Mouse (Mus musculus): Measurements from ENCODE around the gene Mthfd1l.
A peak's percentile ranks its signal among the peaks of the same experiment; 100 is the strongest.

Gene Mthfd1l

DNA sequence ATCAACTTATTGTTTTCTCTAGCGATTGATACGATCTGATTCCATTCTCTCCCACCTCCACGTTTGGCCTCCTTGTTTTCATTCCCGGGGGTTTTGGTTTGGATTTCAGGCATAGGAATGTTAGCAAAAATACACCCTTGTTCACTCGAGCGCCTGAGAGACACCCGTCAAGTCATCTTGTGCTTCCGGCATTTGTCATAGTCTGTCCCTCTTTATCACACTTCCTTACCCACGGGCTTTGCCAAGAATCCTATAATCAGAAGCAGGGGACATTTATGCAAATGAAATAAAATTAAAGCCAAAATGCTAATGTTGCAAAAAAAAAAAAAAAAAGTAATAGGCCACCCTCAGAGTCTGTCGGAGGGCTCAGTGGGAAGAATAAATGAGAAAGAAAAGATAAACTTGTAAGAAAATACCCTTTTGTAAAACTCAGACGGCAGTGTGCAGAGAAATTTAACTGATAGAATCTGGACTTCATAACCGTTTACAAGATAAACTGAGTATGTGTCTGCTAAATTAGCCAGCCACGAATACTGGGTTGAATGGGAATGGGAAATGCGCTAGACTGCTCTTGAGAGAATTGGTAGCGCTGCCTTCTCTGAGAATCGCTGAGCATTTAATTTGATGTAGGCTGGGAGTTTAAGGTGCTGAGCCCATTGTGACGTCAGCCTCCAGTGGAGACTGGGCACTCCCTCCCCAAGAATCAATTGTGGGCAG is 139.9 kb downstream of the Mthfd1l start:
- no peak for DNase-seq (ENCODE audit: extremely low read depth, low read depth, low spot score)

DNA sequence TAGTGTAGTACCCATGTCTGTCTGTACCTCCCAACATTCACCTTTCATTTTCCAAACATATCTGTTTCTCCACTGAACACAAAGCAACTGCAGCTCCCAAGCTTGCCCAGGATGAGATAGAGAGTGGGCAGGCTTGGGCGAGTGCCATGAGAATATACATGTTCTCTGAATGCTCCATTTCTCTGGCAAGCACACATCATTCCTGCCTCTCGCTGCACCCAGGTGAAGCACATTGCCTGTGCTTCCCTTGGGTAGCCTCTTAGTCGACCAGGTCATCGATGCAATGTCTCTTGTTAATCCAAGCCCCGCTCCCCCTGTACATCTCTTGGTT is 140.4 kb downstream of the Mthfd1l start:
- DNase-seq (ENCODE audit: extremely low read depth, low read depth, low spot score): no peak

DNA sequence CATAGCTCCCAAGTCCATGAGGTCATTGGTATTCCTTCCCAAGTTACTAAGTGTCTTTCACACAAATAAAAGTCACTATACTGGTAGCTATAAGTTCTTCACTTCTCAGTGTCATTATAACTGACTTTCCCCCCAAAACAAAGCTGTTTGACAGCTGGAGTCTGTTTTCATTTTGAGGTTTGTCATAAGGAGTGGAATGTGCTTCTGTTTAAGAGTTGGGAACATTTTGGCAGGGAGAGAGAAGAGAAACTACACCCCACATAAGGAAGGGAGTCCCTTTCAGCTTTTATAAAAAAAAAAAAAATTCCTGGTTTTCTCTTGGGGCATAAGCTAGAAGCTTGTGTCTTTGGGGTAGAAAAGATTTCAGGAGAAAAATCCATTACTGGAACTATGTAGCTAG is 143.7 kb downstream of the Mthfd1l start:
- no peak for DNase-seq (ENCODE audit: extremely low read depth, low read depth, low spot score)

DNA sequence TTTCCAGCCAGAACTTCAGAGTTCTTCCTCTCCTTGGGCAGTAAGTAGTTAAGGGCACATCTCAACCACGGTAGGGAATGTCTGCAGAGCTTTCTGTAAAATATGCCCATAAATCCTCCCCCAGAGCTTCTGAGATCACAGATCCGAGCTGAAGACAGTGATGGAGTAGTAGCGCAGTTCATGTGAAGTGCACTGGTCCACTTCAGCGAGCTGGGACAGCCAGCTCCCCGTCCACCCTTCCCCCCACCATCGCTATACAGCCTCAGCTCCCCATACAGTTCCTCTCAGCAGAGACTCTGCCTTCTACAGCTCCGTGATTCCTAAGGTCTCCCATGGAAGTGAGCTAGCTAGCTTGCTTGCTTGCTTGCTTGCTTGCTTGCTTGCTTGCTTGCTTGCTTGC is 144.2 kb downstream of the Mthfd1l start:
- no peak for DNase-seq (ENCODE audit: extremely low read depth, low read depth, low spot score)

DNA sequence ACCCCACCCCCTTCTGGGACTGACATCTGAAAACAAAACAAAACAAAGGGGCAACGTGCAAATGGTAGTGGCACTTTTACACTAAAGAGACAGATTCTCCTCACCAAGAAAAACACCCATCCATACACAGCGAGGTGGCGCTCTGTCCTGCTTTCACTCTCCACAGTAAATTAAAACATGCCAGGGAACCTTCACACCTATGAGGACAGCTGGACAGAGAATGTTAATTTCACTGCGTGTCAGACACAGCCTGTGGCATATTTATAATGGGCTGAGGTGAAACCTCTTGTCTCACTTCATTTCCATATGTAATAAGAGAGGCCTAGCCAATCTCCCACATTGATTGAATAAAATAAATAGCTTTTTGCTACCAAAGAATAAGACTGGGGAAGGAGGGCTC is 146.4 kb downstream of the Mthfd1l start:
- DNase-seq (ENCODE audit: extremely low read depth, low read depth, low spot score): no peak

DNA sequence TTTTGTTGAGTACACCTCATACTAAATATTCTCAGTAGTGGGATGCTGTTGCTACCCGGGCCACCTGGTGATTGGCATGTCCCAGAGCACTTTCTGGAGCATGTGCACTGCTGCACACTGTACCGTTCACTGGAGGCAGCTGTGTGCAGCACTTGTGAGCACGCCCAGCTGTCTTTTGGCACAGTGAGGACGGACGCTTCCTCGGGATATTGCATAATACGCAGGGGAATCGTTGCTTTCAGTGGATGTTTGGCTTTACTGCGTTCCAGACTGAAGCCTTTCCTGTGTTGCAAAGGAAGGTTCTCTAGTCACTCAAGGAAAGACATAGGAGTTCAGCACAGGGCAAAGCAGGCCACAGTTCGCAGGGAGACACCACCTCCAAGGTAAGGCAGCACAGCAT is 147.8 kb downstream of the Mthfd1l start:
- peak; percentile 30 for DNase-seq (ENCODE audit: extremely low read depth, low read depth, low spot score)

DNA sequence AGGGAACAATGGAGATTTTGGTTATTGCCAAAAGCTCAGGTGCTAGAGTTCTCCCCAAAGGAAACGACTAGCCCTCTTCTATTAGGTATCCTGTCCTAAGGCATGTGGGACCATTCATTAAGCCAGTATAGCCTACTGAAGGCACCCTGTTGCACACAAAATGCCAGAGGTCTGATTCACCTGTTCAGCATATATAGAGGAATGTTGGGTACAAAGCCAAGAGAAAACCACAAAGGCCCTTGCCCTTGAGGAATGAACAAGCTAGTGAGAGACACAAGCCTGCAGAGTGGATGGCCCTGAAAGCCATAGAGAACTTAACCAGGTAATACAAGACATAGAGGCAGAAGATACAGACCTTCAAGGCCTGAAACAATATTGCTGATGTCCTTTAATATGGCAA is 148.3 kb downstream of the Mthfd1l start:
- DNase-seq (ENCODE audit: extremely low read depth, low read depth, low spot score): no peak

DNA sequence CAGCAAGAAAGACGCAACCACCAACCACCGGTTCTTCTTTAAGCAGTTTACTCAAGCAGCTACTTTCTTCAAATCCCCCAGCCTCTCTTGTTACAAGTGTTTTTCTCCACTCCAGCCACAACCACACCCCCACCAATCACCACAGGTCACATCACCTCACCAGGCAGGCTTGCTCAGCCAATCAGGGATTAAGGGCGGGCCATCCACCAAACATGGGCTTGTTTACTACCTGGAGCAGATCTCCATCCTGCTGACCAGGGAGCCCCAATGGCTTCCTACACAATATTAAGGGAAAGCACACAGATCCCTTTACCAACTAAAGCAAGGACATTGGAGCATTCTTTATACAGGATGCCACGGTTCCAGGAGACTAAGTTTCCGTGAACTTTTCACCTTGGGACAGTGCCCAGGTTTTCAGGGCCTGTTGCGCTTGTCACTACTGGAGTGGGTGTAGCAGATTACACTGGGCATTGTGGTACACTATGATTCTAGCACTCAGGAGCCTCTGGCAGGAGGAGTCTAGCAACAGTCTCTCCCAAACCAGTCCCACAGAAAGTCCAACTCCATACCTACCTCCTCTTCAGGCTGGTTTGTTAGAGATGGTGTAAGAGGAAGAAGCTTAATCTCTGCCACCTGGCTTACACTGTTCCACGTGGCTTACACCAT is 150.5 kb downstream of the Mthfd1l start:
- DNase-seq (ENCODE audit: extremely low read depth, low read depth, low spot score): peak; percentile 64

DNA sequence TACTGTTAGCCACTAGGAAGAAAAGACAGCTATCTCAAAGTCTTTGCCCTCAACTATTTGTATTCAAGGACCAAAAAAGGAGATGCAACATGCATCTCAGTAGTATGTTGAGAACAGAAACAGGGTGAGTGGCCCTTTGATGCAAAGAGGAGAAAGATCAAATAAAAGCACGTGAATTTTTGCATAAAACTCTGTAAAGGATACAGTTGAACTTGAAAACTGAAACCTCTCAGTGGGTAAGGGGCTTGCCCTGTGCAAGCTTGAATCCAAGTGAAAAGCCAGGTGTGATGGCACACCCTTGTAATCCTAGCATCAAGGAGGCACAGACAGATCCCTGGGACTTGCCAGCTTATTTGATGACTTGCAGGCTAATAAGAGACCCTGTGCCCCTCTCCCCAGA is 151.2 kb downstream of the Mthfd1l start:
- no peak for DNase-seq (ENCODE audit: extremely low read depth, low read depth, low spot score)

DNA sequence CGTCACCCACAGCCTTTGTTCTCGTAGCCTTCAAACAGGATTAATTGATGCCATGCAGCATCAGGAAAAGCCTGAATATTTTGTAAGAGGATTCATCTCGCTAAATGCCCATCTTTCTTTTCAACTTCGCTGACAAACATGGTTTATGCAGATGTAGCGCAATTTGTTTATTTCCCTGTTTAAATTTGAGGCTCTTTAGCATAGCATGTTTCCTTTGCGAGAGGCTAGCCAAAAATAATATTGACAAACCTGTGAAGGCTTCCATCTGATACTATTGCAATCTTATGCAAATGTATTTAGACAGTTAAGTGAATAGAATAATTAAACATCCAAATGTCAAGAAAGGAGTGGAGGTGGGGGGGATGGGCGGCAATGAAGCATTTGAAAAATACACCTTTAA is 152.3 kb downstream of the Mthfd1l start:
- DNase-seq (ENCODE audit: extremely low read depth, low read depth, low spot score): no peak

DNA sequence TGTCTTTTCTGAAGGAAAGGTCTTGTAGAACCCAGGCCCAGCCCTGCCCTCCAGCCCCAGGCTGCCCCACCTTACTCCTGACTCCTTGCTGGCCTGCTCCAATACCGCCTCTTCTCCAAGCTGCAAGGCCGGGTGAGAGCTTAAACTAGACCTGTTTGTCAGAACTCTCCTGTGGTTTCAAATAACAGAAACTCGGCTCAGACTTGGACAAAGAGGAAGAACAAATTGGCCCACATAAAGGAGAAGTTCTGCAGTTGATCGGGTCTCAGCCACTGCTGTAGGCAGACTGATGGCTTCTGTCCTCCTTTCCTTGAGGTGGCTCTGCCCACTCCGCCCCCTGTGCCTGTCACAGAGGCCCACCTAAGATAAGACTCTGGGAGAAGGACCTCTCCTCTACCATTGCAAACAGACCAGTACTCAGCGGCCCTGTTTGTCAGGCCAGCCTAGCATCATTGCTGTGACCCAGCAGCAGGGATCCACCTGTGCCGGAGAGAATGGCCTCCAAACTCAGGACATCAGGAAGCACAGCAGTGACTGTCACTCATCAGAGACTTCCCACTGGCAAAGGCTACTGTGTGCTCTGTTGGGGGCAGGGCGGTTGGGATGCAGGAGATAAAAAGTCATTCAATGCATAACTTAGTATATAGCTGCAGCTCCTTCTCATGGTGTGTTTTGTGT is 153.6 kb downstream of the Mthfd1l start:
- no peak for DNase-seq (ENCODE audit: extremely low read depth, low read depth, low spot score)

DNA sequence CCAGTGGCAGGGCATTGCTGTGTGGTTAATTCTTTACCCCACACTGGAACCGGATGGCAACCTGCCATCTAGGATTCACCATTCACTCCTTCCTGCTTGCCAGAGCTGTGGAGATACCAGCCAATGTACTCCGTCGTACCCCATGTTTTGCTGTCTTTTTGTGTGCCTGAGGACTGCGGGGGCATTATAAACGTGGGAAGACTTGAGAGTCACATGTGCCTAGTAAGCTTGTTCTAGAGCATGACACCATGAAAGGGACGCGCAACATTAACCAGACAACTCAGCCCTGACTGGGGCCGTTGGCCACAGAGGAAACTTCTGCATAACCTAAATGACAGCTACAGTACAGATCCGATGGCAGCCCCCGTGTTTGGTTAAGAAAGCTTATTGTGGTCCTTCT is 155.5 kb downstream of the Mthfd1l start:
- no peak for DNase-seq (ENCODE audit: extremely low read depth, low read depth, low spot score)

DNA sequence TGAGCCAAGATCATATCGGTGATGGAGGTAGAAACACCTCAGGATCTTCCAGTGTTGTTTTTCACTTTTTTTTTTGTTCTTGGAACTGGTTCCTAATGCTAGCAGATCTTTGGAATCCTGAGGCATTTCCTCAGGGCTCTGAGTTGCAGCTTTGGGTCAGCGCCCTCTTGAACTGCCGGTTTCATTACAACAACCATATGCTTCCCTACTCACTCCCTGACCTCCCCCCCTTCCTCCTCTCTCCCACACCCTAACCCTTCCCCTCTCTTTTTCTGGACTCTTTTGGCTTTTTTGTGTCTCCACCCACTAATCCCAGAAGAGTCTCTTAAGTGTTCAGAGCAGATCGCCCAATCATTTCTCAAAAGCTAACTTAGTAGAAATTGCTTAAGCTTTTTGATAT is 156.0 kb downstream of the Mthfd1l start:
- no peak for DNase-seq (ENCODE audit: extremely low read depth, low read depth, low spot score)

DNA sequence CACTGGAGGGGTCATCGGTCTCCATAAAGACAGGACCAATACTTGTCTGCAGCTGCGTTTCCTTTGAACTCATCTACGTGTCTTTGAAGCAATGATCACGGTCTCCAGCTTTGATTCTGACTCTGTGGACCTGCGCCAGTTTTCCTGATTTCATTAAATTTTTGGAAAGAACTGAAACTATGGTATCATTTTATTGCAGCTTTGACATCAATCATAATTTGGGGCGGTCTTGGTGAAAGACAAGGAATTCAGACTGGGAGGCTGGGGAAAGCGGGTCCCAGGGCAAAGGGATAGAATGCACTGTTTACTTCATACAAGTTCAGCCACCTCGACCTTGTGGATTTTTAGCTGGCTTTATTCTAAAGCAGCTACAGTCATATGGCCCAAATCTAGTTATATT is 156.5 kb downstream of the Mthfd1l start:
- DNase-seq (ENCODE audit: extremely low read depth, low read depth, low spot score): no peak

DNA sequence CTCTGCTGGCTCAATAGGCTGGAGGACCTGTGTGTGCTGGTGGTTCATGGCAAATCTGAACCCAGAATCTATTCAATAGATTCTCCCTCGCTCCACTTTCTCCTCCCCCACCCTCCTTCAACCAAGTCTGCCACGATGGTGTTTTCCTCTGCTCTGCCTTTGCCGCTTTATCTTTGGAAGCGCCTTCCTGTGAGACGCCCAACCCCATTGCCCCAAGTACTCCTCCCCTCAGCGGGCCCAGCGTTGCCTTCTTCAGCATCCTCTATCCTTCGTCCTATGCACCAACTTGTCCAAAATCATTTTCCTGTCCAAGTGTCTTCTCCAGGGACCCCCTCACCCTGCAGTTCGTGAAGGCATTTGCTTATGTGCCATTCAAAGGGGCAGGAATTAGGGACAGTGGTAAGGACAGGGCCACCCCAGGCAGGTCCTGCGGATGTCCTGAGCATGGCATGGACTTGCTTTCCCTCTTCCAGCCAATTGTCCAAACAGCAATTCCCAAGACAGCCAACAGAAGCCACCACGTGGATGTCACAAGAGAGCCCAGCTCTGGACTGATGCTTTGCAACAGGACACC is 157.2 kb downstream of the Mthfd1l start:
- DNase-seq (ENCODE audit: extremely low read depth, low read depth, low spot score): no peak

DNA sequence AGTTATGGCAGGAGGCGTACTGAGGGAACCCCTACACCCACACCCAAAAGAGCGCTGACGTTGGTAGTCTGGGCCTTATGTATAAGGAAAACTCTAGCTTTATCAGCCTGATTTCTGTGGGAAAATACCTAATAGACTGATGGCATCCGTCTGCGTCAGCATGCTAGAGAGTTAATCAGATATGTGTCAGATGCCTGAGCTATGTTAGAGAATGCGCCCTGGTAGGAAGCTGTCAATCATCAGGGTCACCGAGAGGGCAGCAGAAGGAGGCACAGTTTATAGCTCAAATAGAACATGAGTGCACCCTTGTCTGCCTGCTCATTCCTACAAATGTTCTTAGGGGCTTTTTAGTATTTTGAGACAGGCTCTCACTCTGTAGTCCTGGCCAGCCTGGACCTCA is 159.8 kb downstream of the Mthfd1l start:
- no peak for DNase-seq (ENCODE audit: extremely low read depth, low read depth, low spot score)

DNA sequence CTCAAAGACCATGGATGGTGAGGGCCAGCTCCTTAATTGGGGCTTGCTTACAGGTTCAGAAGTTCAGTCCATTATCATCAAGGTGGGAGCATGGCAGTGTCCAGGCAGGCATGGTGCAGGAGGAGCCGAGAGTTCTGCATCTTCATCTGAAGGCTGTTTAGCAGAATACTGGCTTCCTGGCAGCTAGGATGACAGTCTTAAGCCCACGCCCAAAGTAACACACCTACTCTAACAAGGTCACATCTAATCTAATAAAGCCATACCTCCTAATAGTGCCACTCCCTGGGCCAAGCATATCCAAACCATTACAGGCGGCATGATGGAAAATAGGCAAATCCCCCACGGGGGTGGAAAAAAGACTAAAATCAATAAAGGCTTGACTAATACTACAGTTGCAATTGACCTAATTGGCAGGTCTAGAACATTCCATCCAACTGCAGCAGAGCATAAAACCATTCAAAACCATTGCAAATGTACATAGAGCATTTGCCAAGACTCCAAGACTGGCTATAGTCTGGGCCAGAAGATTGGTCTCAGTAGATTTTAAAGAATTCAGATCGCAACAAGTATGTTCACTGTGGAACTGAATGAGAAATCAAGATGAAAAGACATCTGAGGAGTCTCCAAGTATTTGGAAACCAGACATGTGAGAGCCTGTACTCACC is 162.3 kb downstream of the Mthfd1l start:
- no peak for DNase-seq (ENCODE audit: extremely low read depth, low read depth, low spot score)

DNA sequence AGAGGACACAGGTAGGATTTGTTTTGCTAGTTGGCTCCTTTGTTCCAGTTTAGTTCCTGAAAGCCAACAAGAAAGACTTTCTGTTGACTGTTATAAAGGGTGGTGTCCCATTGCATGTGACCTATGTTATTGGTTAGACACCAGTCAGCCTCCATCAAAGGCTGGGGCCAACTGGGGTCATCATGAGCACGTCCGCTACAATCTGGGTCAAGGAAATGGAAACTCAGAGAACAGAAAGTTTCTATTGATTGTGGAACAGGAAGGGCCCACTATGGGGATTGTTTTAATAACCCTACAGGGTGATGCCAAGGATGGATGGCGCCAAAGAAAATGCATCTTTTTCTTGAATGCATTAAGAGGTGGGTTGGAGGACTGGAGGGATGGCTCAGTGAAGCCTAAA is 166.6 kb downstream of the Mthfd1l start:
- no peak for DNase-seq (ENCODE audit: extremely low read depth, low read depth, low spot score)

DNA sequence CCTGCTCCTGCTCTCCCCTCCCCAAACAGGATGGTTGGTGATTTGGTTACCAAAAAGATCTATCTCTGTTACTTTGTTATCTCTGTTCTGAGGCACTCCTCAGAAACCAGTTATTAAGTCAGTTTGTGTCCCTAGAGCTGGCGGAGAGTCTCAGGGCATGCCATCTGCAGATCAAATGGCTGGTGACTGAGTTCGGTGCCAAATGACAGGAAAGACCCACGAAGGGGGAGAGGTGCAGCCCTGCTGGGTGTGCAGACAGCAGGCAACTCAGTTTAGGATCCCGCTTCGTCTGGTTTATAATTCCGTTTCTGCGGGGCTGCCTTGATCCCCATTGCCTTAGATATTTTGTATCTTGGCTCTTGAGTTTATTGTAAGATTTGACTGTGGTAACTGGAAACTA is 168.8 kb downstream of the Mthfd1l start:
- DNase-seq (ENCODE audit: extremely low read depth, low read depth, low spot score): no peak

DNA sequence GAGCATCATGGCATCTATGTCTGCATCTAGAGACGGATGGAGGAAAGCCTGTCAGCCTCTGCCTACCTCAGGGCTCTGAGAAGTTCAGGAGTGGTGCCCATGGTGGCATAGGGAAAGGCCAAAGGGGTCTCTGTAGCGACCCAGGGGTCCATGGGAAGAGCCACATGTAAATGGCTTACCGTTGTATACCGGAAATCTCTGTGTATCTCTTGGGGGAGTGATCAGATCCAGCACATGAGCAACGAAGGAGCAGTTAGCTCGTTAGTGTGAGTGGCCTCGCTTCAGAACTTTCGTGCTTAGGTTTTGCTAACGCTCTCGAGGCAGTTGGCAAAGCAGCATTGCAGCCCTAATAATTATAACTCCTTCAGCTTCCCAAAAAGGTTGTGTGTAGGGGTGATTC is 169.9 kb downstream of the Mthfd1l start:
- DNase-seq (ENCODE audit: extremely low read depth, low read depth, low spot score): no peak

DNA sequence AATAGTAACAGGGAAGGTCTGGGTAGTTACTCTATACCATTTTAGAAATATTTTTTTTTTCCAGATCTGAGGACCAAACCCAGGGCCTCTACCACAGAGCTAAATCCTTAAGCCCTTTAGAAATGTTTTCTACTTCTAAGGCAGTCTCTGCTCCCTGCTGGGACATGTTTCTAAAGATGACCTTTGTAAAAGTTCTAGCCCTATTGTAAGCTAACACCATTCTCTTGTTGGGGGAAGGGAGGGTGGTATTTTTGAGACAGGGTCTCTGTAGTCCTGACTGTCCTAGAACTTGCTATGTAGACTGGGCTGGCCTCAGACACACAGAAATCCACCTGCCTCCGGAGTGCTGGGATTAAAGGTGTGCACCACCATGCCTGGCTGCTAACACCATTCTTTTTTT is 170.5 kb downstream of the Mthfd1l start:
- DNase-seq (ENCODE audit: extremely low read depth, low read depth, low spot score): no peak
